Mouse (Mus musculus) midbrain, embryonic 16.5 days (tissue): ENCODE measurements at regions not wholly inside any gene's neighbourhood (a gene's known extent, or its start where the extent isn't known, plus 50 kb on each side); places are given as distances from the start of the nearest gene placed in this dataset.
"Not testable (repeated sequence)": the region's sequence is repeated elsewhere in the genome, so short reads cannot be mapped to it uniquely, and the experiment has no call there.

Source experiments
- ATAC-seq: fragments of 200-750 bp; cut with Nextera tagmentation; 2 replicates; pipeline ENCODE4 v1.8.0; 2017; ENCODE audit warnings: moderate TSS enrichment
- H3K27ac ChIP-seq: fragments of 300-500 bp; sonication (generic); 2 replicates; pipeline ENCODE4 v1.5.1; 2014; ENCODE audit warnings: mild to moderate bottlenecking, low read length, mixed read lengths
- H3K27me3 ChIP-seq: fragments of 300-500 bp; sonication (generic); 2 replicates; pipeline ENCODE4 v1.6.1; 2014; ENCODE audit warnings: low read depth, low read length, mixed read lengths; ENCODE audit not compliant: control insufficient read depth, insufficient read depth
- H3K36me3 ChIP-seq: fragments of 300-500 bp; sonication (generic); 2 replicates; pipeline ENCODE4 v1.6.1; 2014; ENCODE audit warnings: mild to moderate bottlenecking, low read length, moderate library complexity, mixed read lengths; ENCODE audit not compliant: control insufficient read depth, insufficient read depth
- H3K4me1 ChIP-seq: fragments of 300-500 bp; sonication (generic); 2 replicates; pipeline ENCODE4 v1.6.1; 2014; ENCODE audit warnings: mild to moderate bottlenecking, low read length, mixed read lengths; ENCODE audit not compliant: control insufficient read depth, insufficient read depth
- H3K4me2 ChIP-seq: fragments of 300-500 bp; sonication (generic); 2 replicates; pipeline ENCODE4 v1.6.1; 2014; ENCODE audit warnings: mild to moderate bottlenecking, low read length, mixed read lengths
- H3K4me3 ChIP-seq: fragments of 300-500 bp; sonication (generic); 2 replicates; pipeline ENCODE4 v1.5.1; 2014; ENCODE audit warnings: low read depth, mild to moderate bottlenecking, low read length, moderate library complexity, mixed read lengths
- H3K9ac ChIP-seq: fragments of 300-500 bp; sonication (generic); 2 replicates; pipeline ENCODE4 v1.6.1; 2014; ENCODE audit warnings: low read depth, low read length, mixed read lengths
- H3K9me3 ChIP-seq: fragments of 300-500 bp; sonication (generic); replicated peaks from 2 replicates; pipeline ENCODE4 v1.6.1; 2014; ENCODE audit warnings: mild to moderate bottlenecking, low read length, mixed read lengths; ENCODE audit not compliant: control insufficient read depth, poor library complexity, severe bottlenecking
- WGBS: fragments of 180-500 bp; shearing (Covaris S2); extraction: QIAGEN DNeasy Blood & Tissue Kit; methylation state at CpG from one replicate; pipeline ENCODE4 v1.1.7; 2014; 5-methylcytosine and 5-hydroxymethylcytosine counted together

- WGBS: 52% methylated on average over 3 of the region's 4 CpGs
- peak; percentile 62 for ATAC-seq
- no peak overlapping the region for H3K27ac ChIP-seq
These were observed 993.9 kb upstream of the Pom121l12 start for GRCm38 (mm10) chr11:13605152-13605697.

GRCm38 (mm10) chr11:13584726-13585125, 1014.4 kb upstream of the Pom121l12 start:
- no peaks in the 10 kb centered on the region for H3K4me1 ChIP-seq
- no peak overlapping the region for H3K27ac ChIP-seq
- no peak overlapping the region for H3K9ac ChIP-seq
- H3K4me3 ChIP-seq: no peak overlapping the region
- H3K4me2 ChIP-seq: no peak overlapping the region
- ATAC-seq: no peak
- no peaks in the 10 kb centered on the region for H3K9me3 ChIP-seq
- H3K27me3 ChIP-seq: no peaks in the 10 kb centered on the region
- no peaks in the 10 kb centered on the region for H3K36me3 ChIP-seq

More at GRCm38 (mm10) chr11:13605152-13605697, 993.9 kb upstream of the Pom121l12 start:
- H3K27me3 ChIP-seq: no peaks in the 10 kb centered on the region
- H3K9me3 ChIP-seq: no peaks in the 10 kb centered on the region
- H3K9ac ChIP-seq: no peak overlapping the region
- no peak overlapping the region for H3K4me3 ChIP-seq
- no peak overlapping the region for H3K4me2 ChIP-seq
- H3K4me1 ChIP-seq: no peaks in the 10 kb centered on the region
- H3K36me3 ChIP-seq: no peaks in the 10 kb centered on the region

GRCm38 (mm10) chr11:13555267-13555666, 1043.8 kb upstream of the Pom121l12 start:
- no peak for ATAC-seq
- 94% methylated on average over 1 of the region's 1 CpGs for WGBS

GRCm38 (mm10) chr11:13519618-13520017, 1054.9 kb upstream of the Cobl start:
- not testable (repeated sequence) for H3K4me2 ChIP-seq, H3K4me1 ChIP-seq, H3K36me3 ChIP-seq, H3K27ac ChIP-seq, H3K27me3 ChIP-seq, H3K9me3 ChIP-seq, H3K4me3 ChIP-seq, H3K9ac ChIP-seq, ATAC-seq
- WGBS: 57% methylated on average over 1 of the region's 1 CpGs

More at GRCm38 (mm10) chr11:13555267-13555666, 1043.8 kb upstream of the Pom121l12 start:
- no peak overlapping the region for H3K4me3 ChIP-seq
- no peak overlapping the region for H3K4me2 ChIP-seq
- H3K27me3 ChIP-seq: no peaks in the 10 kb centered on the region
- no peaks in the 10 kb centered on the region for H3K4me1 ChIP-seq
- no peaks in the 10 kb centered on the region for H3K9me3 ChIP-seq
- H3K9ac ChIP-seq: no peak overlapping the region
- H3K27ac ChIP-seq: no peak overlapping the region
- no peaks in the 10 kb centered on the region for H3K36me3 ChIP-seq

- not testable (repeated sequence) for H3K9ac ChIP-seq, ATAC-seq, H3K27ac ChIP-seq, H3K9me3 ChIP-seq, H3K4me2 ChIP-seq, H3K4me3 ChIP-seq, H3K36me3 ChIP-seq, H3K27me3 ChIP-seq, H3K4me1 ChIP-seq
- WGBS: 93% methylated on average over 5 of the region's 5 CpGs
These were observed 1046.2 kb upstream of the Cobl start for GRCm38 (mm10) chr11:13510914-13511313.

GRCm38 (mm10) chr11:13485971-13486370, 1021.2 kb upstream of the Cobl start:
- Histone ChIP-seq H3K36me3 (no peaks in the 10 kb centered on the region), H3K4me1 (no peaks in the 10 kb centered on the region), H3K27me3 (no peaks in the 10 kb centered on the region), H3K27ac (no peak overlapping the region), H3K4me3 (no peak overlapping the region), H3K9me3 (no peaks in the 10 kb centered on the region), H3K4me2 (no peak overlapping the region), H3K9ac (no peak overlapping the region)
- ATAC-seq: no peak
- WGBS: 93% methylated on average over 2 of the region's 2 CpGs

GRCm38 (mm10) chr11:13451516-13451915, 986.8 kb upstream of the Cobl start:
- not testable (repeated sequence) for ATAC-seq, H3K9me3 ChIP-seq, H3K4me1 ChIP-seq, H3K27ac ChIP-seq, H3K4me2 ChIP-seq, H3K27me3 ChIP-seq, H3K36me3 ChIP-seq, H3K4me3 ChIP-seq, H3K9ac ChIP-seq
- 97% methylated on average over 1 of the region's 1 CpGs for WGBS

GRCm38 (mm10) chr11:13436433-13436832, 971.7 kb upstream of the Cobl start:
- ATAC-seq: no peak
- no peak overlapping the region for H3K27ac ChIP-seq
- no peaks in the 10 kb centered on the region for H3K36me3 ChIP-seq
- no peaks in the 10 kb centered on the region for H3K27me3 ChIP-seq
- 94% methylated on average over 1 of the region's 1 CpGs for WGBS
- H3K4me3 ChIP-seq: no peak overlapping the region
- no peaks in the 10 kb centered on the region for H3K4me1 ChIP-seq
- H3K4me2 ChIP-seq: no peak overlapping the region
- no peaks in the 10 kb centered on the region for H3K9me3 ChIP-seq
- H3K9ac ChIP-seq: no peak overlapping the region

- H3K27me3 ChIP-seq, H3K4me3 ChIP-seq, H3K9me3 ChIP-seq, H3K4me1 ChIP-seq, H3K27ac ChIP-seq, H3K36me3 ChIP-seq, H3K4me2 ChIP-seq, ATAC-seq, H3K9ac ChIP-seq: not testable (repeated sequence)
- 20% methylated on average over 2 of the region's 2 CpGs for WGBS
These were observed 953.1 kb upstream of the Cobl start for GRCm38 (mm10) chr11:13417881-13418280.
